Mouse (Mus musculus): ENCODE measurements around the gene Ifna2. TPM values are rescaled to one million over a fixed set of nuclear protein-coding genes. Genes with fewer than 3 reads are reported as not detected.

Ifna2 gene
- polyA plus RNA-seq, 1 experiment from 2014 or later: not detected

DNA sequence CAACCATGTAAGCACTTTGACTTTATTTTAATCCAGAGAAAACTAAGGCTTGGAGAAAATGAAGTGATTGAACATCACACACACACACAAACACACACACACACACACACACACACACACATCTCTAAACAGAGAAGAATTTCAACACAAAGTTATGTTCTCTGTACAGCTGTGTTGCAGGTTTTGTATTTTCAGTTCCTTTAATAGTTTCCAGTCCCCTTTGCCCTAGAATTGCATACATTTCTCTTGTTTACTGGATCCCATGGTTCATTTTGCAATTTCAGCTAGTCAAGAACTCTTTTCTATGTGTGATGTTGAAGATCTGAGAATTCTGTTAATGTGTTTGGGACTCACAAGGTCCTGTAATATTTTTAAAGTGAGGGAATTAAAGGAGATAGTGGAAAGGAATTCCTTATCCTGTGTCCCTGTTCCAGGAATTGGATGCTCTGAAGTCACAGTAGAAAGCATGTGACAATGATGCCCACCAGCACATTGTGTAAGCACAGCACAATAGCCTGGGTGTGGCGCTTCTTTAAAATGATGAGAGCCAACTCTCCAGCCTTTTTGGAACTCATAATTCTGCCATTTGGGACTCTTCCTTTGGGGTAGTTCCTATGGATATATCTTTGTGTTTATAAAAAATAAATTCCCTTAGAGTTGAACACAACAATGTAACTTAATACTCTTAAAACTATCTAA is 23.6 kb upstream of the Ifna2 start:
- H3K9me3 ChIP-seq (replicated peaks; ENCODE audit: control insufficient read depth, low read length): no peaks in the 10 kb centered on the region
- no peak overlapping the region for H3K9ac ChIP-seq (ENCODE audit: low read length)
- H3K27me3 ChIP-seq (ENCODE audit: control insufficient read depth, insufficient read depth, low read length): no peaks in the 10 kb centered on the region
- no peaks in the 10 kb centered on the region for H3K36me3 ChIP-seq (ENCODE audit: control insufficient read depth, insufficient read depth, low read length)
- H3K4me3 ChIP-seq (replicated peaks; ENCODE audit: low read length): no peak overlapping the region
- no peaks in the 10 kb centered on the region for H3K4me1 ChIP-seq (ENCODE audit: control insufficient read depth, insufficient read depth, low read length)
- H3K4me2 ChIP-seq (ENCODE audit: low read depth, low read length): no peak overlapping the region
- 93% methylated on average over 1 of the region's 1 CpGs for WGBS
- no peak overlapping the region for H3K27ac ChIP-seq (ENCODE audit: low read length)
- ATAC-seq (ENCODE audit: insufficient read depth, low FRiP score): no peak

DNA sequence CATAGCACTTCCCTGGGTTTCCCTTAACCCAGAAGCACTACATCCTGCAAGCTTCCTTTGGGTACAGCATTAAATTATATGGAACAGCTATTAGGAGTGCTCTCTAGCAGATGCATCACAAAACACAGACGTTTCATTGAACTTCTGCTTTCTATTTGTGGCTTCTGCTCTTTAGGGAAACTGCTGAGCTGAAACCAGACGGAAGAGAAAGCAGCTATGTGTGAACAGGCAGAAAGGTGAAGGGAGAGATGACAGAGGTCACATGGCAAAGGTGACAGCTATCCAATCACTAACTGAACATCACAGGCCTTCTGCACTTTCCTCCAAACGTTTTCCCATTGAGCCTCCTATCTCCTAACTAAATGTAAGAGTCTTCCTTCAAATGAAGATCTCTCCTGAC is 22.2 kb upstream of the Ifna2 start:
- no peaks in the 10 kb centered on the region for H3K27me3 ChIP-seq (ENCODE audit: control insufficient read depth, insufficient read depth, low read length)
- 42% methylated on average over 3 of the region's 3 CpGs for WGBS
- H3K9me3 ChIP-seq (replicated peaks; ENCODE audit: control insufficient read depth, low read length): no peaks in the 10 kb centered on the region
- no peaks in the 10 kb centered on the region for H3K4me1 ChIP-seq (ENCODE audit: control insufficient read depth, insufficient read depth, low read length)
- no peak overlapping the region for H3K4me2 ChIP-seq (ENCODE audit: low read depth, low read length)
- H3K9ac ChIP-seq (ENCODE audit: low read length): no peak overlapping the region
- no peak overlapping the region for H3K4me3 ChIP-seq (replicated peaks; ENCODE audit: low read length)
- H3K36me3 ChIP-seq (ENCODE audit: control insufficient read depth, insufficient read depth, low read length): no peaks in the 10 kb centered on the region
- ATAC-seq (ENCODE audit: insufficient read depth, low FRiP score): no peak
- H3K27ac ChIP-seq (ENCODE audit: low read length): no peak overlapping the region

DNA sequence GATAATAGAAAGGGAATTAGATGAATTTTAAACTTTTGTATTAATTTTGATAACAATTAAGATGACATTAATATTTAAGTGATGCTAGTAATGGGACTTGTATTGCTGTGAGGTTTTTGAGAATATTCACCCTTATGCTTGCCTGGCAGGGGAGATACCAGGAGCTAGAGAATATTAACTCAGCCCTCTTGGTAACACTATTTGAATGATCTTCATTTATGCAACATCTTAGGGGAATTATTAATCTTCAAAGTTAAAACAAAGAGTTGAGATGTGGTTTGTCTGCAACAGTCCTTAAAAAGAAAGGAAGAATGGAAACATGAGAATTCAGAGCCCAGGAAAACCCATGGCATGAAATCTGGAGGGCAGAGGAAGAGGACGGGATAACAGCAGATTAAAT is 15.6 kb upstream of the Ifna2 start:
- Histone ChIP-seq H3K4me2 (ENCODE audit: low read depth, low read length) (no peak overlapping the region), H3K4me1 (ENCODE audit: control insufficient read depth, insufficient read depth, low read length) (no peaks in the 10 kb centered on the region), H3K36me3 (ENCODE audit: control insufficient read depth, insufficient read depth, low read length) (no peaks in the 10 kb centered on the region), H3K9me3 (replicated peaks; ENCODE audit: control insufficient read depth, low read length) (no peaks in the 10 kb centered on the region), H3K27ac (ENCODE audit: low read length) (no peak overlapping the region), H3K27me3 (ENCODE audit: control insufficient read depth, insufficient read depth, low read length) (no peaks in the 10 kb centered on the region), H3K9ac (ENCODE audit: low read length) (no peak overlapping the region), H3K4me3 (replicated peaks; ENCODE audit: low read length) (no peak overlapping the region)
- no peak for ATAC-seq (ENCODE audit: insufficient read depth, low FRiP score)
- WGBS: 90% methylated on average over 1 of the region's 1 CpGs

DNA sequence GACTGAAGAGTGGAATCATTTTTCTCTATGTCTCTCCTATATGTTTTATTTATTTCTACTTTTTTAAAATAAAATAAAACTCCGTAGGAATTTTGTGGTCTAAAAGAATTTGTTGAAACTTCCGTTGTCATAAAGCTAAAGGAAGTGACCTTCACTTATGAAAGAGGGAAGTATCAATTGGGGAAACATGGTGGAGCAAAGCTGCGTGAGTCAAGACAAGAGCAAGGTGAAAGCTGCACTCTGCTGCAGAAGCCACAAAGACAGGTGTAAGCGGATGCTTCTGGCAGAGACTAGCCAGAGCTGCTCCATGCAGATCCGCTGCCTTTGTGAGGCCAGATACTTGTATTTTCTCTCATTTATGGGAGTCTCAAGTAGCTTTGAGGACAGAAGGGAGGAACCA is 15.1 kb upstream of the Ifna2 start:
- H3K27me3 ChIP-seq (ENCODE audit: control insufficient read depth, insufficient read depth, low read length): no peaks in the 10 kb centered on the region
- no peaks in the 10 kb centered on the region for H3K9me3 ChIP-seq (replicated peaks; ENCODE audit: control insufficient read depth, low read length)
- no peaks in the 10 kb centered on the region for H3K4me1 ChIP-seq (ENCODE audit: control insufficient read depth, insufficient read depth, low read length)
- no peak overlapping the region for H3K9ac ChIP-seq (ENCODE audit: low read length)
- no peaks in the 10 kb centered on the region for H3K36me3 ChIP-seq (ENCODE audit: control insufficient read depth, insufficient read depth, low read length)
- no peak overlapping the region for H3K27ac ChIP-seq (ENCODE audit: low read length)
- no peak for ATAC-seq (ENCODE audit: insufficient read depth, low FRiP score)
- no peak overlapping the region for H3K4me3 ChIP-seq (replicated peaks; ENCODE audit: low read length)
- H3K4me2 ChIP-seq (ENCODE audit: low read depth, low read length): no peak overlapping the region
- 74% methylated on average over 5 of the region's 5 CpGs for WGBS

DNA sequence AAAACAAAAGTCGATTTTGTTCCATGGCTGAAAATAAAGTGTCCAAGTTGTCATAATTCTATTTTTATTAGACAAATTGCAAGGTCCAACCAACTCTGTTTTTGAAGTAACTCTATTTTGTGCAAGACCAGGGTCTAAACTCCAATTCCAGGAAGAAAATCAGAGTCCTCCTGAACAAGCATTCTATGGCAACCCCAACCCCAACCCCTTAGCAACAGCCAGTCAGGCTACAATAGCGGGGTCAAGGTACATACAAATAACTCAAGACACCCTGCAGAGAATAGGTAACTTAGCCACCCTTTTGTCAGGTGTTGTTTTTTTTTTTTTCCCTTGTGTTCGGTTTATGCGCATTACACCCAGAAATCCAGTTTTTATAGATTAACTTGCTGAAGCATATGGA is 14.0 kb upstream of the Ifna2 start:
- Histone ChIP-seq H3K9ac (ENCODE audit: low read length) (no peak overlapping the region), H3K27ac (ENCODE audit: low read length) (no peak overlapping the region), H3K4me1 (ENCODE audit: control insufficient read depth, insufficient read depth, low read length) (no peaks in the 10 kb centered on the region), H3K27me3 (ENCODE audit: control insufficient read depth, insufficient read depth, low read length) (no peaks in the 10 kb centered on the region), H3K9me3 (replicated peaks; ENCODE audit: control insufficient read depth, low read length) (no peaks in the 10 kb centered on the region), H3K36me3 (ENCODE audit: control insufficient read depth, insufficient read depth, low read length) (no peaks in the 10 kb centered on the region), H3K4me2 (ENCODE audit: low read depth, low read length) (no peak overlapping the region), H3K4me3 (replicated peaks; ENCODE audit: low read length) (no peak overlapping the region)
- WGBS: 72% methylated on average over 4 of the region's 4 CpGs
- ATAC-seq (ENCODE audit: insufficient read depth, low FRiP score): no peak

DNA sequence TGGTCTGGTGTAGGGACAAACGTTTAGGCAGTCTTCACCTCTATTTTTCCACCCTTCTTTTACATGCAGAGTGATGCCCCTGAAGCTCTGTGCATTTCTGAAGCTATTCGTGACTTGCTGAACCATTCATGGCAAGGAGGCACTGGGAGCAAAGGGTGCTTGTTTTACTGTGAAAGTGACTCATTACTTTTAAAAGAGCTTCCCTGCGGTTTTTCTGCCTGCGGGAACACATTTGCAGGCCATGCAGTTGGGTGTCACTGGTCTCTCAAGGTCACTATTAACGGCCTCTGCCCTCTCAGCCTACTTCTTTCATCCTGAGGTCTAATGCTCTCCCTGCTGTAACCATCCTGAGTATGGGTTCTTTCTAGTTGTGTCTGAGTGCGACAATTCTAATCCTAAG is 13.4 kb upstream of the Ifna2 start:
- Histone ChIP-seq H3K4me2 (ENCODE audit: low read depth, low read length) (no peak overlapping the region), H3K27me3 (ENCODE audit: control insufficient read depth, insufficient read depth, low read length) (no peaks in the 10 kb centered on the region), H3K4me1 (ENCODE audit: control insufficient read depth, insufficient read depth, low read length) (no peaks in the 10 kb centered on the region), H3K9ac (ENCODE audit: low read length) (no peak overlapping the region), H3K36me3 (ENCODE audit: control insufficient read depth, insufficient read depth, low read length) (no peaks in the 10 kb centered on the region), H3K9me3 (replicated peaks; ENCODE audit: control insufficient read depth, low read length) (no peaks in the 10 kb centered on the region), H3K27ac (ENCODE audit: low read length) (no peak overlapping the region), H3K4me3 (replicated peaks; ENCODE audit: low read length) (no peak overlapping the region)
- WGBS: 62% methylated on average over 6 of the region's 6 CpGs
- ATAC-seq (ENCODE audit: insufficient read depth, low FRiP score): no peak

DNA sequence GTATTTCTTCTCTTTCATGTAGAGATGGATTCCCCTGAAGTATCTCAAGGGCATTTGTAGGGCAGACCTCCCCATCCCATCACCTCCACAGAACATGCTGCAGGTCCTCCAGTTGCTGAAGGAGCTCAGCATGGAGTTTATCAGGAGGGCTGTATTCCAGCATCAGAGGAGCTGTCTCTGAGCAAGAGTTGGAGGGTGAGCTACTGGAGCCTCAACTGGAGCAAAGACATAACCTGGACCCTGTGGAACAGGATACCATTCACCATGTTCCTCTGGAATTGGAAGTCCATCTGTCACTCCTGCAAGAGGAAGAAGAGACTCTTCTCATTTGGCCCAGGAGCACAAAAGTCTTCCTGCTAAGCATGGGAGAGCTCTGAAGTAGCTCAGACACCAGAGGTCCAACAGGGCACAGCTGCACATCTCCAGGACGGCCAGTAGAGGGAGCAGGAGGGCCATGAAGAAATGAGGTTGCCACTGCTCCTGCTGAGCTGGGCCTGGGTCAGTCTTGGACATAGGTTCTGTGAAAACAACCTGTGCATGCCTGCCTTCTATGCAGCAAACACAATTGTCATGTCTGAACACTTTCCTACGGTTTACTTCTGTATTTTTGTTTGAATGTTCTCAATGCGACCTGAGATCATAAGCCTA is 12.6 kb upstream of the Ifna2 start:
- H3K9me3 ChIP-seq (replicated peaks; ENCODE audit: control insufficient read depth, low read length): no peaks in the 10 kb centered on the region
- H3K9ac ChIP-seq (ENCODE audit: low read length): no peak overlapping the region
- H3K4me2 ChIP-seq (ENCODE audit: low read depth, low read length): no peak overlapping the region
- H3K4me3 ChIP-seq (replicated peaks; ENCODE audit: low read length): no peak overlapping the region
- H3K36me3 ChIP-seq (ENCODE audit: control insufficient read depth, insufficient read depth, low read length): no peaks in the 10 kb centered on the region
- no peaks in the 10 kb centered on the region for H3K4me1 ChIP-seq (ENCODE audit: control insufficient read depth, insufficient read depth, low read length)
- 17% methylated on average over 3 of the region's 3 CpGs for whole genome bisulfite sequencing
- peak; percentile 80 for ATAC-seq (ENCODE audit: insufficient read depth, low FRiP score)
- H3K27ac ChIP-seq (ENCODE audit: low read length): no peak overlapping the region
- no peaks in the 10 kb centered on the region for H3K27me3 ChIP-seq (ENCODE audit: control insufficient read depth, insufficient read depth, low read length)

DNA sequence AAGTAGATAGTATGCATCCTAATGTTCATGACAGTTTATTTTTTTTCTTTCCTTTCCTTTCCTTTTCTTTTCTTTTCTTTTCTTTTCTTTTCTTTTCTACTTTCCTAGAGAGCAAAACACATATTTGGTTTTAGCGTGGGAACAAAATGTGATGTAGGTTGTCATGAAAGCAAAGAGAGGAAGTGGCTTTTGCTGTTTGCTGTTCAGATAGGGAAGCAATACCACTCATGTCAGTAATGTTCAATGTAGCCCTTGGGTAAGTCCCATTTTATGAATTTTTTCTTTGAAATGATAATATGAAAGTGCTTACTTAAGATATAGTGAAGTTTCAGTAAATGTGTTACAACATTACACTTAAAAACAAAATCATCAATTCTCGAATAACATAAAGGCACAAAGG is 9.7 kb upstream of the Ifna2 start:
- Histone ChIP-seq H3K4me2 (ENCODE audit: low read depth, low read length) (no peak overlapping the region), H3K27ac (ENCODE audit: low read length) (no peak overlapping the region), H3K4me1 (ENCODE audit: control insufficient read depth, insufficient read depth, low read length) (no peaks in the 10 kb centered on the region), H3K9ac (ENCODE audit: low read length) (no peak overlapping the region), H3K4me3 (replicated peaks; ENCODE audit: low read length) (no peak overlapping the region), H3K36me3 (ENCODE audit: control insufficient read depth, insufficient read depth, low read length) (no peaks in the 10 kb centered on the region), H3K27me3 (ENCODE audit: control insufficient read depth, insufficient read depth, low read length) (no peaks in the 10 kb centered on the region), H3K9me3 (replicated peaks; ENCODE audit: control insufficient read depth, low read length) (no peaks in the 10 kb centered on the region)
- 87% methylated on average over 2 of the region's 2 CpGs for WGBS
- no peak for ATAC-seq (ENCODE audit: insufficient read depth, low FRiP score)

DNA sequence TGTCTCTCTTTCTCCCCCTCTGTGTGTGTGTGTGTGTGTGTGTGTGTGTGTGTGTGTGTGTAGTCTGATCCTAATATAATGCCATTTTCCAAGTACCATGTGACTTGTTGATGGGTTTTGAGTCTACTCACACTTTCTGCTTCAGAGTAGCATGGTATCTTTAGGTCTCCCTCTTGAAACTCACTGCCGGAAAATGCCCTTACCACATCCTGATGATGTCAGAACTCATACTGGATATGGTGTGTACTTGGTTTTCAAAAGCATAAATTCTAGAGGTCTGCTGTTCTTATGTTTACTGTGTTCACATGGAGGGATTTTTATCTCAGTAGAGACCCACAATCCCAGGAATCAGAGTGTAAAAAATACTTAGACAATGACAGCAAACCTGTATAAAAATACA is 8.8 kb upstream of the Ifna2 start:
- no peak overlapping the region for H3K9ac ChIP-seq (ENCODE audit: low read length)

More for the DNA sequence above, 8.8 kb upstream of the Ifna2 start:
- H3K4me1 ChIP-seq (ENCODE audit: control insufficient read depth, insufficient read depth, low read length): no peaks in the 10 kb centered on the region
- no peak overlapping the region for H3K27ac ChIP-seq (ENCODE audit: low read length)
- no peaks in the 10 kb centered on the region for H3K9me3 ChIP-seq (replicated peaks; ENCODE audit: control insufficient read depth, low read length)
- no peaks in the 10 kb centered on the region for H3K27me3 ChIP-seq (ENCODE audit: control insufficient read depth, insufficient read depth, low read length)
- H3K4me3 ChIP-seq (replicated peaks; ENCODE audit: low read length): no peak overlapping the region
- no peak for ATAC-seq (ENCODE audit: insufficient read depth, low FRiP score)
- no peak overlapping the region for H3K4me2 ChIP-seq (ENCODE audit: low read depth, low read length)
- H3K36me3 ChIP-seq (ENCODE audit: control insufficient read depth, insufficient read depth, low read length): no peaks in the 10 kb centered on the region
- WGBS: 72% methylated on average over 1 of the region's 1 CpGs

Measured in stomach, embryonic 16.5 days (tissue).